Mouse (Mus musculus) gonadal fat pad, adult 2 months (tissue): ENCODE results near the gene Tnfsf4. TPM values are rescaled to one million over a fixed set of nuclear protein-coding genes. Genes with fewer than 3 reads are reported as not detected.

Experiments
- DNase-seq: peaks from one replicate; pipeline ENCODE4 v3.0.0-alpha.2; 2012; ENCODE audit warnings: low read depth
- polyA plus RNA-seq: library from polyadenylated mRNA; depleted of rRNA; stranded (reverse); fragments of >200 nt; gene quantifications from 2 replicates; pipeline ENCODE4 v1.2.3, GENCODE M21; 2012; rRNA removed

The Tnfsf4 gene
- polyA plus RNA-seq, 1 experiment = 0.05 TPM

- no peak for DNase-seq
These were observed 57.0 kb downstream of the Tnfsf4 start for GRCm38 (mm10) chr1:161452250-161452649.

GRCm38 (mm10) chr1:161463388-161464085 is 68.3 kb downstream of the Tnfsf4 start:
- no peak for DNase-seq

Other genes with a start within 250 kb of the Tnfsf4 start
- 0.34 and 0.38 TPM in 2 replicates for gene Tex50, start 236.1 kb upstream of the Tnfsf4 start, polyA plus RNA-seq
- gene Prdx6, start 144.2 kb upstream of the Tnfsf4 start, polyA plus RNA-seq = 283 and 403 TPM in 2 replicates
- not detected in 2 replicates for gene Tnfsf18, start 99.2 kb downstream of the Tnfsf4 start, polyA plus RNA-seq